Mouse (Mus musculus): ENCODE results near the gene Cep68. TPM values are rescaled to one million over a fixed set of nuclear protein-coding genes. Genes with fewer than 3 reads are reported as not detected.

Cep68 gene
- polyA plus RNA-seq, 1 experiment from 2014 or later, result 29.3 TPM

GRCm38 (mm10) chr11:20250476-20251178 is 1.4 kb upstream of the Cep68 start:
- Histone ChIP-seq H3K4me2 (no peak overlapping the region), H3K27ac (replicated peaks) (no peak overlapping the region), H3K9ac (no peak overlapping the region), H3K36me3 (no peaks in the 10 kb centered on the region), H3K9me3 (no peaks in the 10 kb centered on the region), H3K4me1 (replicated peaks) (peaks cover 39% of the 10 kb centered on the region), H3K27me3 (no peaks in the 10 kb centered on the region), H3K4me3 (no peak overlapping the region)
- WGBS, result 92% methylated on average over 6 of the region's 6 CpGs
- ATAC-seq (ENCODE audit: low read depth), result no peak

- H3K4me2 ChIP-seq, result peak overlapping the region; percentile 78
- ATAC-seq (ENCODE audit: low read depth), result peak; percentile 82
- under 1% methylated on average over 37 of the region's 39 CpGs for WGBS
- H3K27ac ChIP-seq (replicated peaks), result peak overlapping the region; percentile 92
- peak overlapping the region; percentile 94 for H3K9ac ChIP-seq
- no peaks in the 10 kb centered on the region for H3K27me3 ChIP-seq
- H3K4me3 ChIP-seq, result peak overlapping the region; percentile 94
- no peaks in the 10 kb centered on the region for H3K36me3 ChIP-seq
- no peaks in the 10 kb centered on the region for H3K9me3 ChIP-seq
- peaks cover 45% of the 10 kb centered on the region for H3K4me1 ChIP-seq (replicated peaks)
These were observed 389 bp downstream of the Cep68 start for GRCm38 (mm10) chr11:20248840-20249239.

- 8% methylated on average over 4 of the region's 4 CpGs for WGBS
- H3K4me1 ChIP-seq (replicated peaks), result peaks cover 48% of the 10 kb centered on the region
- no peaks in the 10 kb centered on the region for H3K9me3 ChIP-seq
These were observed 952 bp downstream of the Cep68 start for GRCm38 (mm10) chr11:20248277-20248676.

GRCm38 (mm10) chr11:20247146-20247855 is 1.9 kb downstream of the Cep68 start:
- 82% methylated on average over 8 of the region's 8 CpGs for WGBS
- H3K4me2 ChIP-seq, result peak overlapping the region; percentile 78
- no peak overlapping the region for H3K4me3 ChIP-seq
- H3K27ac ChIP-seq (replicated peaks), result no peak overlapping the region
- H3K36me3 ChIP-seq, result no peaks in the 10 kb centered on the region
- no peaks in the 10 kb centered on the region for H3K27me3 ChIP-seq
- no peak for ATAC-seq (ENCODE audit: low read depth)
- peak overlapping the region; percentile 94; the same call in 1 of the 2 replicates for H3K9ac ChIP-seq
- no peaks in the 10 kb centered on the region for H3K9me3 ChIP-seq
- H3K4me1 ChIP-seq (replicated peaks), result peaks cover 50% of the 10 kb centered on the region

More at GRCm38 (mm10) chr11:20248277-20248676, 952 bp downstream of the Cep68 start:
- Histone ChIP-seq H3K4me2 (peak overlapping the region; percentile 78), H3K36me3 (no peaks in the 10 kb centered on the region), H3K9ac (peak overlapping the region; percentile 94), H3K27ac (replicated peaks) (peak overlapping the region; percentile 92), H3K4me3 (peak overlapping the region; percentile 94), H3K27me3 (no peaks in the 10 kb centered on the region)
- no peak for ATAC-seq (ENCODE audit: low read depth)

- peaks cover 4% of the 10 kb centered on the region for H3K36me3 ChIP-seq
- H3K9me3 ChIP-seq, result no peaks in the 10 kb centered on the region
- WGBS, result 86% methylated on average over 1 of the region's 1 CpGs
- no peak for ATAC-seq (ENCODE audit: low read depth)
- H3K4me1 ChIP-seq (replicated peaks), result peaks cover 50% of the 10 kb centered on the region
- no peaks in the 10 kb centered on the region for H3K27me3 ChIP-seq
- peak overlapping the region; percentile 5; the same call in 1 of the 2 replicates for H3K4me2 ChIP-seq
- no peak overlapping the region for H3K9ac ChIP-seq
- H3K4me3 ChIP-seq, result no peak overlapping the region
- no peak overlapping the region for H3K27ac ChIP-seq (replicated peaks)
These were observed 2.6 kb downstream of the Cep68 start for GRCm38 (mm10) chr11:20246616-20247015.

GRCm38 (mm10) chr11:20245316-20245715 is 3.9 kb downstream of the Cep68 start:
- Histone ChIP-seq H3K4me2 (no peak overlapping the region), H3K27ac (replicated peaks) (no peak overlapping the region), H3K9ac (no peak overlapping the region), H3K4me1 (replicated peaks) (peaks cover 46% of the 10 kb centered on the region), H3K9me3 (no peaks in the 10 kb centered on the region), H3K4me3 (no peak overlapping the region), H3K36me3 (peaks cover 17% of the 10 kb centered on the region), H3K27me3 (no peaks in the 10 kb centered on the region)
- WGBS, result 88% methylated on average over 6 of the region's 6 CpGs
- no peak for ATAC-seq (ENCODE audit: low read depth)

GRCm38 (mm10) chr11:20244336-20245290 is 4.6 kb downstream of the Cep68 start:
- Histone ChIP-seq H3K9me3 (no peaks in the 10 kb centered on the region), H3K9ac (no peak overlapping the region)
- WGBS, result 77% methylated on average over 16 of the region's 16 CpGs

GRCm38 (mm10) chr11:20243214-20243913 is 5.9 kb downstream of the Cep68 start:
- Histone ChIP-seq H3K9me3 (no peaks in the 10 kb centered on the region), H3K36me3 (peaks cover 36% of the 10 kb centered on the region), H3K4me2 (no peak overlapping the region), H3K27me3 (no peaks in the 10 kb centered on the region), H3K4me3 (no peak overlapping the region), H3K27ac (replicated peaks) (no peak overlapping the region), H3K4me1 (replicated peaks) (peaks cover 37% of the 10 kb centered on the region), H3K9ac (no peak overlapping the region)
- WGBS, result 61% methylated on average over 9 of the region's 9 CpGs
- 0 out of 2 replicates have a peak, but pooled peaks have one; percentile 40 for ATAC-seq (ENCODE audit: low read depth)

More at GRCm38 (mm10) chr11:20244336-20245290, 4.6 kb downstream of the Cep68 start:
- Histone ChIP-seq H3K27me3 (no peaks in the 10 kb centered on the region), H3K4me1 (replicated peaks) (peaks cover 40% of the 10 kb centered on the region), H3K4me2 (no peak overlapping the region), H3K27ac (replicated peaks) (no peak overlapping the region), H3K4me3 (no peak overlapping the region), H3K36me3 (peaks cover 24% of the 10 kb centered on the region)
- ATAC-seq (ENCODE audit: low read depth), result no peak

- Histone ChIP-seq H3K36me3 (peaks cover 43% of the 10 kb centered on the region), H3K4me3 (no peak overlapping the region), H3K4me2 (no peak overlapping the region), H3K9me3 (no peaks in the 10 kb centered on the region), H3K9ac (no peak overlapping the region), H3K4me1 (replicated peaks) (peaks cover 28% of the 10 kb centered on the region), H3K27me3 (no peaks in the 10 kb centered on the region), H3K27ac (replicated peaks) (no peak overlapping the region)
- WGBS, result 91% methylated on average over 6 of the region's 6 CpGs
- ATAC-seq (ENCODE audit: low read depth), result no peak
These were observed 6.7 kb downstream of the Cep68 start for GRCm38 (mm10) chr11:20242366-20243056.

GRCm38 (mm10) chr11:20241311-20241710 is 7.9 kb downstream of the Cep68 start:
- Histone ChIP-seq H3K27me3 (no peaks in the 10 kb centered on the region), H3K36me3 (peaks cover 55% of the 10 kb centered on the region), H3K4me3 (no peak overlapping the region), H3K27ac (replicated peaks) (no peak overlapping the region), H3K9me3 (no peaks in the 10 kb centered on the region), H3K4me2 (no peak overlapping the region), H3K9ac (no peak overlapping the region), H3K4me1 (replicated peaks) (peaks cover 16% of the 10 kb centered on the region)
- WGBS, result 90% methylated on average over 7 of the region's 7 CpGs
- no peak for ATAC-seq (ENCODE audit: low read depth)

- peaks cover 10% of the 10 kb centered on the region for H3K4me1 ChIP-seq (replicated peaks)
- 88% methylated on average over 5 of the region's 5 CpGs for WGBS
- H3K27ac ChIP-seq (replicated peaks), result no peak overlapping the region
- no peaks in the 10 kb centered on the region for H3K27me3 ChIP-seq
- H3K9me3 ChIP-seq, result no peaks in the 10 kb centered on the region
- H3K4me2 ChIP-seq, result no peak overlapping the region
- no peak for ATAC-seq (ENCODE audit: low read depth)
- peaks cover 65% of the 10 kb centered on the region for H3K36me3 ChIP-seq
- H3K4me3 ChIP-seq, result no peak overlapping the region
- no peak overlapping the region for H3K9ac ChIP-seq
These were observed 8.9 kb downstream of the Cep68 start for GRCm38 (mm10) chr11:20240331-20240730.

Data from neural tube, embryonic 13.5 days (tissue).